Mouse (Mus musculus) cerebellum, adult 9-11 months (tissue): ENCODE measurements around the gene Srgap1.

ENCODE experiments used
- DNase-seq: peaks from one replicate; pipeline ENCODE4 v3.0.0; 2022

Gene Srgap1

DNA sequence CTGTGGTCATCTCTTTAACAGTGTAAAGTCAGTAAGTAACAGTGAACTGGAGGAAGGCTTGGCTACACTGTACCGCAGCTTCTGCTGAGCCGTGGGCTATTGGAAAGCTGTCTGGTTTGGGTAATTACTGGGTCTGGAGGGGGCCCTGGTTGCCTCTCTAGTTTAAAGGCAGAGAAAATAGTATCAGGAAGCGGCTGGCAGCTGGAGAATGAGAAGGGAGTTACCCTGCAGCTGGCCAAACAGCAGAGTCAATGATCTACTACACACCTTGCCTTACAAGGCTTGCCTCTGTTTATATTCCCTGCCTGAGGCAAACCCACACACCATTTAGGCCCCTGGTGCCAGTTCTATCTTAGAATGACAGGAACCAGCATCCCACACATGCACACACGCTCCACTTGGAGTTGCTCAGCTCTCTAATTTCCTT, 174.0 kb downstream of the Srgap1 start:
- DNase-seq: no peak

DNA sequence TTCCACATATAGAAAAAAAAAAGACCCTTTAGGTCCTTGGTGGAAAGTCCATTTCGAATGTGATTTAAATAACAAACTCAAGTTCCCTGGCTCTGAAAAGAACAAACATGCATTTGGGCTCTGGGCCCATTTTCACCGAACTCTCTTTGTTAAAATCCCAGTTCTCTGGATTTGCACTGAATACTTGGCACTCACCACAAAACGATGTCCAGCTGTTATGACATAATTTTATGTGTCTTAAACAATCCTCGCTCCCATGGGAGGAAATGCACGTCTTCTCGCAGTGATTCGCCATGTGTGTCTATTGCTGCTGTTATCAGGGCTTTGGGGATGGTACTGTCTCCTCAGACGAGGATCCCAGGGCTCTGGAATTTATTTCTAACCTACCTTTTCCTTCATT, 177.2 kb downstream of the Srgap1 start:
- DNase-seq: no peak

DNA sequence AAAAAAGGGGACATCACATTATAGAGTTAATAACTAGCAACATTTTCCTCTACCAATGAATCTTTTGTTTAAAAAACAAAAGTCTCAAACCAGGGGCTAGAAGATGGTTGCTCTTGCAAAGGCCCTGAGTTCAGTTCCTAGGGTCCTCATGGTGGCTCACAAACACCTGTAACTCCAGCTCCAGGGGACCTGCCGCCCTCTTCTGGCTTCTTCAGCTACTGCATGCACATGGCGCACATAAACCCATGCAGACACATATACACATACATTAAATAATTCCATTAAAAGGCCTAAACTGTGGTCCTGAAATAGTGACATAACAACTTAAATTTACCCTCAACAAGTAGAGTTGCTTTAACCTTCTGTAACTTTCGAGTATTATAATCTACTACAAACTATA, 178.9 kb downstream of the Srgap1 start:
- no peak for DNase-seq

DNA sequence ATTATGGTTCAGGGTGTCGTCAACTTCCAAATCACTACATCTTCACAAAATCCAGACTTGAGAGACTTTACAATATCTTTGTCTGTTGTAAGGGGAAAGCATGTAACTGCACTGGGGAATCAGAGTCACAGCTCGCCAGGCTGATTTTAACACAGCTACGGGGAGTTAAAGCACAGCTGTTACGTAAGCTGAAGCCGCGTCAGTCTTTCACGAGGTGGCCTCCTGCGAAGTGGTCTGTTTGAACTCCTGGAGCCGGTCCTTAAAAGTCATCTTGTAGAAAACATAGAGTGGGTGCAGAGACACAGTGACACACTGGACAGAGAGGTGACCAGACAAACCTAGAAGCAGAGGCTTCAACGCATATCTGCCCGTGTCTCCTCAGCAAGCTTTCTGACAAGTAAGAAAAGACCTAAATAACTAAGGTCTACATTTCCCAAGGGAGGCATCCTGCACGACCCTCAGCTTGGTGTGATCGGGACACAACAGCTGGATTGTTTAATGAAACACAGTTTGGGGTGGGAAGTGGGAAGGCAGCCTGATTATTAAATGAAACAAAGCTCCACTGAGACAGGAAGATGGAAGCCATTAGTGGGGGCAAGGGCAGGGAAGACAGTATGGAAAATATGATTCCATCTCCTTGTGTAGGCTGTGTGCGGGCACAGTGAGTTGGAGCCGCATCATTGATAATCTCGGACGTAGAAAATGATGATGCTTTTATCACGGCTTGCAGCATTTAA, 181.4 kb downstream of the Srgap1 start:
- DNase-seq: no peak

DNA sequence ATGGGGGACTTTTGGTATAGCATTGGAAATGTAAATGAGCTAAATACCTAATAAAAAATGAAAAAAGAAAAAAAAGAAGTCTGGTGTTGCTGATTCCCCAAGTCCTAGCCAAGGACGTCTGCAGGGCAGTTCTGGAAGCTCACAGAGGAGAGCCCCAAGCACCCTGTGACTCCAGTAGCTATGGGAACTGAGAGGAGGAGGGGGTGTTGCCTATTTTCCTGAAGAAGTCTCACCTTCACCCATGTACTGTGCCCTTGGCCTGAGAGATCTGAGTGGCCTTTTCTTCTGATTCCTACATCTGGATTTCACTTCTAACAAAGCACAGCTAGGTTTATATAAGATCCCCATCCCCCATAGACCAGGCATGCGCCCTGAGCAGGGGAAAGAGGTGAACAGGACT, 186.2 kb downstream of the Srgap1 start:
- DNase-seq: no peak

DNA sequence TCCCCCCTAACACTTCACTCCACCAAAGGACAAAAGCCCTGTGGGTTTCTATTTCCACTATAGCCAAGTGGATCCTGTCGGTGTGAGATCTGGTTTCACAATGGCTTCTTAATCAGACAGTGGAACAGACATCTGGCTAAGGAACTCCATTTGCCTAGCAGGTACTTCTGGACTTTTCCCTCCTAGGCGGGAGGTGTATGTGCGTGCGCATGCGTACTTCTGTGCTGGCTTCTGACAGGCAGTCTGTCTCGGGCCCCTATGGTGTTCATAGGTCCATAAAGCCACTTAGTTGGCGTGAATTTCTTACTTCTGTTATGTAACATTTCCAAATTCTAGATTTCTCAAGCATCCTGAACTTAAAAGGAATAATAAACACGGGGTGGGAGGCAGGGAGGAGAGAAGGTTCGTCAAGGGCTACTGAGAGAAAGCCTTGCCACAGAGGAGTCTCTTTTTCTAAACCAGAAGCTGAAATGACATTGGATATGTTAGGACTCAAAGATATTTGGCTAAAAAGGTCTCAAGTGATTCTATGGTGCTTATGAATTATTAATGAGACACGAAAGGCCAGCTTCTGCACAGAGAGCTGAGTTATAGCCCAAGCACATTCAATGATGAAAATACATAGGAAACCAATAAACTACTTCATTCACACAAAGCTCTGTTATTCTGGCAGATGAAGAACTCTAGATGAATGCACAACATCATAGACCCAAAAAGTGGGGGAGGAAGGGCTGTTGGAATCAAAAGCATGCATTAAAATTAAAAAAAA, 187.1 kb downstream of the Srgap1 start:
- no peak for DNase-seq

DNA sequence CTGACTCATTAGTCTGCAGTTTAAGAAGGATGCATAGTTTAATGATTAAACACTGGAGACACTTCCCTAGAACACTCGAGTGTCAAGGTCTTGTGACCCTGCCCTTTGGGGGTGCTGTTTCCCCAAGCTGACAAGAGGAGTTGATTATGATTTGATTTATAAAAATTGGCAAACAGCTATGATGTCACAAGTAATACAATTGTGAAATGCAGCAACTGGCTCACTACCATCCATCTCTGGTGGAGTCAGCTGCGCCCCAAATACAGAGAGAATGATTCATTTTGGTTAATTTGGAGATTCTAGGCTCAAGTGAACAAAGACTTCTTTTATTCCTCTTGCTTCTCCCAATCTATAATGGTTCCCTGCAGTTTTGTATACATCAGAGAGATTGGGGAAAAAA, 188.2 kb downstream of the Srgap1 start:
- no peak for DNase-seq

DNA sequence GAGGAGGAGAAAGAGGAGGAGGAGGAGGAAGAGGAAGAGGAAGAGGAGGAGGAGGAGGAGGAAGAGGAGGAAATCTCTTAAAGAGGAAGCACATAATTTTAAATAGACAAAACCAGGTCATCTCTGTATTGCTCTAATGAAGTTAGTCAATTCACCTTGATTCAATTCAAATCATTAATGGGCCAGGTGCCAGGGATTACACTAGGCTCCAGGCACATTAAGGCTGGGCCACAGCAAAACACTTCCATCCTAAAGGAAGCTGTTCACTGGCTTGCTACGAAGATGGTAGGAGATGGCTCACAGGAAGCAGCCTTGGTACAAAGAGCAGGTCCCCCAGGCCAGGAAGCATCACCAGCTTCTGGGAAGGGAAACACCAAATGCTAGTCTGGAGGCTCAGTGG, 189.0 kb downstream of the Srgap1 start:
- DNase-seq: no peak

DNA sequence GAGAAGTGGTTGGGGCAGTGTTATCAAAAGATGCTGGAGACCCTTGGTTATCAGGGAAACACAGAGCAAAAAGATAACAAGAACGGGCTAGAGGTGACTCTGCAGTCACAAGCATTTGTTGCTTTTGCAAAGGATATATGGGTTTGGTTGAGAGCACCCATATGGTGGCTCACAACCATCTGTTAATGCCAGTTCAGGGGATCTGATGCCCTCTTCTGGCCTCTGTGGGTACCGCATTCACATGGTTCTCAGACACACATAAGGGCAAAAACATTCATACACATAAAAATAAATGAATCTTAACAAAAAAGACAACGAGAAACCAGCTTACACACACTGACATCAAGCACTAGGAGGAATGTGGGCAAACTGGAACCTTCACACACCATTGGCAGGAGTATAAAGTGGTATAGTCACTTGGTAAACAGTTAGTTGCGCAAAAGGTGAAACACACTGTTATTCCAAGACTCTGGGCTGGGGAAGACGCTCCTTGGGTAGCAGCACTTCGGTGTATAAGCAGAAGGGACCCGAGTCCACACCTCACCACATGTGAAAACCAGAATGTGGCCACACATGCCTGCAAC, 191.2 kb downstream of the Srgap1 start:
- DNase-seq: no peak

DNA sequence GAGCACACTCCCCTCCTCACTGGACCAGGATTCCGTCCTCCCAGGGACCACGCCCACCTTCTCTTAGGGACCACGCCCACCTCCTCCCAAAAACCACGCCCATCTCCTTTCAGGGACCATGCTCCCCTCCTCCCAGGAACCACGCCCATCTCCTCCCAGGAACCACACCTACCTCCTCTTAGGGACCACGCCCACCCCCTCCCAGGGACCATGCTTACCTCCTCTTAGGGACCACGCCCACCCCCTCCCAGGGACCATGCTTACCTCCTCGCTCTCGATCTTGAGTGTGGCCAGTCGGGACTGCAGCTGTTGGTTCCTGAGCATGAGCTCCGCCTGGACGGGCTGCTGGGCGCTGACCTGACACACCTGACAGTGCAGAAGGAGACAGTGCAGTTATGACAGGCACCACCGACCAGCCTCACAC, 193.7 kb downstream of the Srgap1 start:
- DNase-seq: no peak

DNA sequence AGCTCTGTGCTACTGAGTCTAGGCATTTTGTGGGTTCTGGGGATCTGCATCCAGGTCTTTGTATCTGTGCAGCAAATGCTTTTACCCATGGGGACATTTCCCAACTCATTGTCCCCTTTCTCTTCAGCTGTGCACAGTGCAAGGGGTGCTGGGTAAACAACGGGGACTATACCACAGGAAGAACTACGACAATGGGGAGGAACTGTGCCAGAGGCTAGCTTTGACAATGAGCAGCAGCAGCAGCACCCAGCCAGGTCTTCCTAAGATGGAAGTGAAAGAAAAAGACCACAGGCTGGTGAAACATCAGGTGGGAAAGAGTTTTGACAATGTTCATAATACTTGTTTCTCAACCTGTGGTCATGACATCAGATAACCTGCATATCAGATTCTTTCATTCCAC, 197.6 kb downstream of the Srgap1 start:
- no peak for DNase-seq

DNA sequence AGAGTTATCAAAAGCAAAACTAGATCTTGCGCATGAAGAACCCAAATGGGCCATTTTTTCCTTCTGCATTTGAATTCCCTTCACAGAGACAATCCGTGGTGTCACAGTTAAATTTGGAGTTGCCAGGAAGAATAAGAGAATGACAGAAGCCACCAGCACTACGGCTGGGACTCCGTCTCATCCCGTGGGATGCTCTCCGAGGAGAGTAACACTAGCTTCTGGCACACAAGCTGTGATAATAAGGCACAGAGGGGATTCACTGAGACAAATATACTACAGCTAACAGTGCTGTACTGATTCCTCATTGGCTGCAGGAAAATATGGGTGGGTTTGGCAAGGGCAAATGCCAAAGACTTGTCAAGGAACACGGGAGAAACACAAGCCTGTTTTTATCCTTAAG, 201.4 kb downstream of the Srgap1 start:
- no peak for DNase-seq

DNA sequence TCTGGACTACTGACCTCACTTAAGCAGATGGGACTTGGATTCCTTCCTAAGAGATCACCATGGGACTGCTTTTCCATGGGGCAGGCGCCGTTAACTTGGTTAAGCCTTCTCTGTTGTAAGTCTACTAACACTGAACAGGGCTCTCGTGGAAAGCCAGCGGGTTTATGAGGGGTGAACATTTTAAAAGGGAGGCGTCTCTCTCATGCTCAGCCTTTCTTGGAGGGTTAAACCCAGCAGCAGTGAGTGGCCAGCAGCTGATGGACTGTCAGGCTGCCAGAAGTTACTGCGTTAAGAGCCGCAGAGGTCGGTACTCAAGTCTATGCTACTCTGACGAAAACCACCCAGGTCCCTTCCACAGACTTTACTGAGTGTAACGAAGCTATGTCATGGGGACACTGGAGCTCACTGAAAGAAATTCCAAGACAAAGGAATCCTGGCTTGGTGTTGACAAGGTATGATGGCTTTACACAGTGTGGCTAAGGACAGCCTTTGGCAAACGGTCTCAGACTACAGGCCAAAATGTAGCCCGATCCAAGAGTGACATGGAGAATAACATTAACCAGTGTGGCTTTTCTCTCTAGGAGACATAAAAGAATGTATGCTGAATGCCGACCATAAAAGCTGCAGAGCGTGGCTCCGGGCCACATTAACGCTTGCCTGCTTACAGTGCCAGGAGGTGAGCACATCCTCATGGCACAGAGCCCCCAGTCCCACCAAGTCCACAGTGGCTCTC, 209.8 kb downstream of the Srgap1 start:
- DNase-seq: no peak

DNA sequence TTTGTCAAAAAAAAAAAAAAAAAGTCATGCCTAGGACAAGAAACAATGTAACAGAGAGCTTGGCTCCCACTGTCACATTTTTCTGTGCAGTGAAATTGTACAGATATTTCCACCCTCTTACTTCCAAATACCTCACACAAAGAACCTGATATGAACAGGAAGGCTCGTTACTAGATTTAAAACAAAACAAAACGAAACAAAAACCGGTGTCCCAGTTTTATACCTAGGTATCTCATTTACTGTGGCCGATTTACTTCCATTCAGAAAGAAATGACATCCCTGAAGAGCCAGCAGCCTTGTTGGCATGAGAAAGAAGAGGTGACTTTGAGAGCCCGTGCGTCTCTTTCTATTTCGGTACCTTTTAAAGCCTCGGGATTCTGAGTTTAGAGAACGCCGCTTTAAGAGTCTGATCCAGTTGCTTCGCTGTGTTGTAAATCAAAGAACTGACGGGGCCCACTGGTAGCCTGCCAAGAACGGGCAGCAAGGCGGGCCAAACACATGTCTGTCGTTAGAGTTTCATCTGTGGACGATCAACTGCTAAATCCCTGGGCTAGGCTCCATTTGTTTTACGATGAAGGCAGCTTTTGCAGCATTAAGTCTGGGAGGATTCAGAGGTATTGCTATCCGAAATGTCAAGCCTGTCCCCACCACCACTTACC, 210.5 kb downstream of the Srgap1 start:
- no peak for DNase-seq

DNA sequence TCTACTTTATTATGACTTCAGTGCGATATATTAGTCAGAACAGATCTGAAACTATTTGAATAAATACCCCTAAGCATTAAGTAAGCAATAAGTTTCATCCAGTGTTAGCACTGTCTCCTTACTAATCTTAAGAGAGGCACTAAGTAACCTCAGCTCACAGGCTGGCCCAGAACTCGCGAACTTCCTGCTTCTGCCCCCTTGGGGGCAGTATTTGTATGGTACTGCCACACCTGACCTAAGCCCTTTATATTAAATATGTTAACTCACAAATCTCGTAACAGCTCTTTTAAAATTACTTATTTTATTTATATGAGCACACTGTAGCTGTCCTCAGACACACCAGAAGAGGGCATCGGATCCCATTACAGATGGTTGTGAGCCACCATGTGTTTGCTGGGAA, 213.7 kb downstream of the Srgap1 start:
- DNase-seq: no peak

DNA sequence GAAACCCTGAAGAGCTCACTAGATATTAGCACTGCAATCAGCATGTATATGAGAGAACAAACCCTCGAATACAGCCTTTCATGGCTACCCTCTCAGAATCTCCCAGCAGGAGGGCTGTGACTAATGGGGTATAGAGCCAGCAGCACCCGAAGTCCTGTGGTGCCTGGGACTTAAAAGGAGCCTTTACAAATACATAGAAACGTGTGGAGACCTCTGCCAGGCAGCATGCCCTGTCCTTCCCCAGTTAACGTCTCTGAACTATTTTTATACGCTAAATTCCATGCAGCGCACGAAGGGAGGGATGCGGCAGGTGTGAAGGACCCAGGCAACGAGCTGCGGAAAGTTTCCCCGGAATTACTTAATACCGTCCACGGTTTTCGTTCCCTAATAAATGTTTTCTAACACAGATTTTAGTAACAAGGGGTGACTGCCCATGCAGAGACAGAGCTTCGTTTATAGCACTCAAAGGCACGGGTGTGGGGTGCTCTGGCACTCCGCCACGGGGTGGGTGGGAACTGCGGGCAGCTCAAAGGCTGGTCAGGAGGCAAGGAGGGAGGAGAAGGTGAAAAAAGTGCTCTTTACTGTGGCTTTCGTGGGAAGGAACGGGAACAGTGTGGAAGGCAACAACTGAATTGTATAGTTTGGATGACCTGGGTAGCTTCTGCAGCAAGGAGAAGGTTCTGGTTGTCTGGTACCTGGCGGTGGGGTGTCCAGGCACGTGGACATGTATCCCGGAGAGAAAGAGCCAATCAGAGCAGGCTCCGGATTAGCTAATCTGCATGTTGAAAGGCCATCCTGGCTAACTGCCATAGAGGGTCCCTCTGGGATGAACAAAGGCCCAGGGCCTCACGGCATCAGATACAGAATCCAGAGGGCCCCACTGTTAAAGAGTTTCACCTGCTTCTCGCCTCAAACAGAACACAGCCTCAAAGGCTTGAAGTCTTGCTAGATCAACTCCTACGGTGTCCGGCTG, 216.5 kb downstream of the Srgap1 start:
- DNase-seq: no peak

DNA sequence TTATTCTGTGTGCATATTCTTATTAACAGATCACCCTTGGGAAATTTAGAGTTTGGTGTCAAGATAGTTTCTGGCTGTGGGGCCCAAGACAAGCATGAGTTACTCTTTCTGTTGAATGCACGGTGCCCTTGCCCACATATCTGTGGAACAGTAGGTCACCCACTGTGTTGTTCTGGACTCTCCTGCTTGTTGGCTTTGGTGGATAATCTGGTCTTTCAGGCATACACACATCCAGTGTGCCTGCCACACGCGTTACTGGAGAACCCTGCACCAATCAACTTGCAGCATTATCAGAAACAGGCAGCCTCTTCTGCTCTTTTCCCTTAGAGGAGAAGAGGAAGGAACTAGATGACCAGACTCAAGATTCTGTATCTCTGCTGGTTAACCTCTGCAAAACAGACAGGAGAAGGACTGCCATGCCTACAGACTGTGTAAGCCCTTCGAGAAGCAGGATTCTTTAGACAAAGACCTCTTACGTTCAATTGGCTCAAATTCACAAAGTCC, 217.3 kb downstream of the Srgap1 start:
- DNase-seq: no peak

DNA sequence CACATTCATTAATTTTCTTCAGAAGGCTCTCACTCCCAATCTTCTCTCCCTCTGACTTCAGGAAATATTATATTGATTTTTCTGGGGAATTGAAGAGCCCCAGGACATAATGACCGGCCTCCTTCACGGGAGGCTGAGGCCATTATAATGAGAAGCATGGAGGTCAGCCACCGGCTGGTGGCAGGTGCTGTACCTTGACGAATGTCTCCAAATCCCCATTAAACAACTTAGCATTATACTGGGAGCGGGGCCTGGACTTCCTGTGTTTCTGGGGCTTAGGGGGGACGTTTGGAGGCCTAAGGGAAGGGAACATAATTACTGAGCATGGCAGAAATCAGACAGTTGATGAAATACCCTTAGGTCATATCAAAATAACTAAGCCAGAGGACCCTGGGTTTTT, 218.1 kb downstream of the Srgap1 start:
- DNase-seq: no peak

DNA sequence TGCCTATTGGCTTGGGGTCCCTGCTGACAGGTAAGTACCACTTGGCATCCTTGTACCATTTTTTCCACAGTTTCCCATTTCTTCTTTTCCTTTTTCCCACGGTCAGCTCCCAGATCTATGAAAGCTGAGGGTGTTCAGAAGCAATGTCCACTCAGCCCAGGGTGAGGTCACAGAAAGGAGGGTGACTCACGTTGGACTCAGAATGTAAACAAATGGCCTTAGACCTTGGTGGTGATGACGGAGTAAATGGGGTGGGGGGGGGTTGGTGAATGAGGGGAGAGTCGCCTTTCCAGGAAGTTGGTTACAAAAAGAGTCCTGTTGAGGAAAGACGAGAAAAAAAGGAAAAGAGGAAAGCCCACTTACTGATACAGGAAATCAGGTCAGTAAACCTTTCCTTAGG, 224.4 kb downstream of the Srgap1 start:
- DNase-seq: no peak

DNA sequence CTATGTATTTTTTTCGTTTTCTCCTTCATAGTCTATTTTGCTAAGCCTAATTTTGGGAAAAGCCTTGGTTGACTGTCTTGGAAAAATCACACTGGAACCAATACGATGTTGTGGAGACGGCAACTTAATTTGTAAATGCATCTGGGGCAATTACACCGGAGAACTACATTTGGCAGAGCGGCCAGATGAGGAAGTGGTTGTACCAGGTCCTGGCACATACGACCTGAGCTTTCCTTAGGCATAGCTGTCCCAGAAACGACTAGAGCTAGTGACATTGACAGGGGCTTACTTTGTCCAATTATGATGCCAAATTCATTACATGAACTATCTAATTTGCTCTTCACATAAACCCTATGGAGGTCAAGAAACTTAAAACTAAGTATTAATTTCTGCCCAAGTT, 226.3 kb downstream of the Srgap1 start:
- no peak for DNase-seq

DNA sequence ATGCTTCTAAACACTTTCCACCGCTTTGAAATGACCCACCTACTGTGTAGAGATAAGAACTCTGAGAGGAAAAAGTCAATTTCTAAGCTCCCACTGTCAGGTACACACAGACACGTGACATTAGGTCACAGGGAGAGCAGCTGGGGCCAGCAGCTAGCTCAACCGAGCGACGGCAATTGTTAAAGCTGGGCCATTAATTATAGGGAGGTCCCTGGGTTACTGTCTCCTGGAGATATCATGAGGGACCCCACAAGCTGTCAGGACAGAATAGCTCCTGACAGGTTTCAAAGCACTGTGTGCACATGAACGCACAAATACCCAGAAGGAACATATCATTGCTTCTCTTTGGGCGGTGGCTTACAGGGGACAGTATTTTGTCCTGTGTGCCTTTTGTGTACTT, 229.1 kb downstream of the Srgap1 start:
- DNase-seq: no peak

DNA sequence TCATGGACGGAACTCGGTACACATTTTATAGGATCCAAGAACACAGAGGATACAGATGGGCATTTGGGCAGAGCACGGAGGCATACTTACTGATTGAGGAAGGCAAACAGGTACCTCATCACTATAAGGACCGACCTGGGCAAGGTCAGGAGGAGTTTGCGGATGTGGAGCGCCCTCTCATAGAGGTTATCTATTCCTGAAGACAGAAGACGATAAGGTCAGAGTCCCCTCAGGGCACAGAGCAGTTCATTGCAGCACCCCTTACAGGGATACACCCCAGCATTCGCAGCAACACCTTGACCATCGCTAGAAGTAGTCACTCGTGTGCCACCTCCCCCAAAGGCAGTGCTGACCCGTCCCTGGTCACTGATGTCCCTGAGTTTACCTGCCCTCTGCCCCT, 239.3 kb downstream of the Srgap1 start:
- no peak for DNase-seq
